Mouse (Mus musculus) intestine, embryonic 16.5 days (tissue): ENCODE measurements around the gene Map2. TPM values are rescaled to one million over a fixed set of nuclear protein-coding genes. Genes with fewer than 3 reads are reported as not detected.

Source experiments
- polyA plus RNA-seq: library from polyadenylated mRNA; unstranded; fragments of >200 nt; fragmentation: Nextera tagmentation; extraction: Ambion mirVana; gene quantifications from 2 replicates; pipeline ENCODE4 v1.2.1, GENCODE M21; 2015

Gene Map2
- polyA plus RNA-seq, 1 experiment from 2014 or later: 9.5 TPM

Other genes with a start within 250 kb of the Map2 start
- not detected in 2 replicates for gene Crygf, start 248.8 kb upstream of the Map2 start, polyA plus RNA-seq